Mouse (Mus musculus) neural tube, embryonic 14.5 days (tissue): ENCODE measurements around the gene Bnip1. TPM values are rescaled to one million over a fixed set of nuclear protein-coding genes. Genes with fewer than 3 reads are reported as not detected.
A peak's percentile ranks its signal among the peaks of the same experiment; 100 is the strongest.

Experiments used
- ATAC-seq: fragments of 200-750 bp; cut with Nextera tagmentation; 2 replicates; pipeline ENCODE4 v1.8.0; 2017; ENCODE audit warnings: low read depth, mild to moderate bottlenecking, moderate TSS enrichment, moderate library complexity
- H3K27ac ChIP-seq: fragments of 300-500 bp; sonication (generic); 2 replicates; pipeline ENCODE4 v1.5.1; 2014; ENCODE audit warnings: low read depth, mild to moderate bottlenecking, control low read depth, low read length, moderate library complexity, mixed read lengths
- H3K27me3 ChIP-seq: fragments of 300-500 bp; sonication (generic); 2 replicates; pipeline ENCODE4 v1.6.1; 2014; ENCODE audit warnings: low read length; ENCODE audit not compliant: control insufficient read depth, insufficient read depth
- H3K36me3 ChIP-seq: fragments of 300-500 bp; sonication (generic); 2 replicates; pipeline ENCODE4 v1.6.1; 2014; ENCODE audit warnings: low read length, mixed read lengths; ENCODE audit not compliant: control insufficient read depth, insufficient read depth
- H3K4me1 ChIP-seq: fragments of 300-500 bp; sonication (generic); 2 replicates; pipeline ENCODE4 v1.6.1; 2014; ENCODE audit warnings: low read length; ENCODE audit not compliant: control insufficient read depth, insufficient read depth
- H3K4me2 ChIP-seq: fragments of 300-500 bp; sonication (generic); 2 replicates; pipeline ENCODE4 v1.6.1; 2014; ENCODE audit warnings: mild to moderate bottlenecking, low read depth, low read length, control low read depth
- H3K4me3 ChIP-seq: fragments of 300-500 bp; sonication (generic); 2 replicates; pipeline ENCODE4 v1.5.1; 2014; ENCODE audit warnings: low read depth, low read length, control low read depth, mixed read lengths
- H3K9ac ChIP-seq: fragments of 300-500 bp; sonication (generic); replicated peaks from 2 replicates; pipeline ENCODE4 v1.6.1; 2014; ENCODE audit warnings: low read depth, mild to moderate bottlenecking, control low read depth, low read length, mixed read lengths
- H3K9me3 ChIP-seq: fragments of 300-500 bp; sonication (generic); 2 replicates; pipeline ENCODE4 v1.6.1; 2016; ENCODE audit warnings: low read length; ENCODE audit not compliant: control insufficient read depth
- WGBS: fragments of 180-500 bp; shearing (Covaris S2); extraction: QIAGEN DNeasy Blood & Tissue Kit; methylation state at CpG from one replicate; pipeline ENCODE4 v1.1.7; 2014; 5-methylcytosine and 5-hydroxymethylcytosine counted together
- polyA plus RNA-seq: library from polyadenylated mRNA; unstranded; fragments of >200 nt; fragmentation: Nextera tagmentation; extraction: Ambion mirVana; gene quantifications from 2 replicates; pipeline ENCODE4 v1.2.1, GENCODE M21; 2014

Bnip1 gene
- polyA plus RNA-seq, result 47.7 and 54.2 TPM in 2 replicates

DNA sequence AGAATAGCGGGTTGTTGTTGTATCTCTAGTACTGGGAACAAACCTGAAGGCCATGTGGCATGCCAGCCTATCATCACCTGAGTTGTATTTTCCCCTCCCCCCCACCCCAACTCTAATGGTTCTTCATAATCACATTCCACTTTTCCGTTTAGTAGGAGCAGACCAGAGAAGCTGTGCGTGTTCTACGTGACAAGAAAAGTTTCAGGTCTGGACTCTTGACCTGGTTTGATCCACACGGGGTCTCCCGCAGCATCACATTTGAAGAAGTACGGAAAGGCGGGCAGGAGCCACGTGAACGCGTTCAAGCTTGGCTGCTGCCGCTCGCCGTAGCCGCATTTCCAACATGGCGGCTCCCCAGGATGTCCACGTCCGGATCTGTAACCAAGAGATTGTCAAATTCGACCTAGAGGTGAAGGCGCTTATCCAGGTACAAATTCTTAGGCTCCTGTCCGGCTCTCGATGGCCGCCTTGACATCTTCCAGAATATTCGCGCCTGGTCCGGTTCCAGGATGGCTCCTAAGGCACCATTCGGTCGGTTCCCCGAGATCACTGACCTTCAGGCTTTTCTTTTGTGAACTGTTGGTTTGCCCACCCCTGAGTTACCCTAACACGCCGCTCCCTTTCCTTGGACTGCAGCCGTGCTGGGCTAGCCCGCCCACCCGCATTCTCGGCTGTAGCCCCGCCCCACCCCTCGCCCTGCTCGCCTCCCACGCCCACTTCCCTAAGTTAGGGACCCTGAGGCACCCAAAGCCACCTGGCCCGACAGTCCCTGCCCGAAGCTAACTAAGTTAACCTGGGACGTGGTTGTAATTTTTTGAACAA lies at the start of gene Bnip1:
Gene Bnip1 (plus strand): TSS at position 317 of the 822 bp plus-strand sequence.
- Histone ChIP-seq H3K9ac (peak within 1 kb of the TSS; percentile 72), H3K27ac (peak within 1 kb of the TSS; percentile 69), H3K27me3 (no peaks in the 10 kb centered on the region), H3K4me3 (peak within 1 kb of the TSS; percentile 71), H3K9me3 (no peaks in the 10 kb centered on the region), H3K36me3 (peaks cover 3% of the 10 kb centered on the region; the same call in 1 of the 2 replicates), H3K4me2 (peak within 1 kb of the TSS; percentile 82), H3K4me1 (peaks cover 12% of the 10 kb centered on the region)
- 1% methylated on average over 42 of the region's 42 CpGs for WGBS
- ATAC-seq, result peak; percentile 81

- H3K9me3 ChIP-seq, result no peaks in the 10 kb centered on the region
These were observed 38.3 kb upstream of the Bnip1 start for GRCm38 (mm10) chr17:26742581-26742980.

GRCm38 (mm10) chr17:26743294-26743693 lies 37.6 kb upstream of the Bnip1 start:
- no peaks in the 10 kb centered on the region for H3K4me1 ChIP-seq
- no peak for ATAC-seq
- H3K36me3 ChIP-seq, result no peaks in the 10 kb centered on the region; the same call in 1 of the 2 replicates
- H3K27ac ChIP-seq, result no peak overlapping the region
- H3K27me3 ChIP-seq, result no peaks in the 10 kb centered on the region
- WGBS, result 73% methylated on average over 1 of the region's 1 CpGs
- no peak overlapping the region for H3K9ac ChIP-seq
- no peaks in the 10 kb centered on the region for H3K9me3 ChIP-seq
- no peak overlapping the region for H3K4me3 ChIP-seq
- H3K4me2 ChIP-seq, result no peak overlapping the region

More at GRCm38 (mm10) chr17:26742581-26742980, 38.3 kb upstream of the Bnip1 start:
- no peak overlapping the region for H3K4me3 ChIP-seq
- no peak overlapping the region for H3K9ac ChIP-seq
- no peaks in the 10 kb centered on the region for H3K4me1 ChIP-seq
- no peaks in the 10 kb centered on the region for H3K27me3 ChIP-seq
- H3K4me2 ChIP-seq, result no peak overlapping the region
- 47% methylated on average over 4 of the region's 4 CpGs for WGBS
- no peak overlapping the region for H3K27ac ChIP-seq
- H3K36me3 ChIP-seq, result no peaks in the 10 kb centered on the region; the same call in 1 of the 2 replicates
- no peak for ATAC-seq

DNA sequence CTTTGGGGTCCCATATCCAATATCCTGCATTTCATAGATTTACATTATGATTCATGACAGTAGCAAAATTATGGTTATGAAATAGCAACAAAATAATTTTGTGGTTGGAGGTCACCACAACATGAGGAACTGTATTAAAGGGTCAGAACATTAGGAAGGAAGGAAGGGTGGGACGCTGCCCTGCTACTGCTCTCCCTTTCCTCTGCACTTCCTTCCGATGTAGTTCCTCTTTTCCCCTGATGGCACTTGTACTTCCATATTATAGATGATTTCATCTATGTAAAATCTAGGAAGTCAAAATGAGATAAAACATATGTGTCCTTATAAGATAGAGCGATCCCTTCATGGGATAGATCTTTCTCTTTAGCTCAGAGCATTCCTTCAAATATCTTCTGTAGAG lies 30.9 kb upstream of the Bnip1 start:
- H3K9me3 ChIP-seq, result no peaks in the 10 kb centered on the region
- 88% methylated on average over 3 of the region's 3 CpGs for WGBS
- H3K4me3 ChIP-seq, result no peak overlapping the region
- no peak overlapping the region for H3K9ac ChIP-seq
- no peak for ATAC-seq
- H3K4me2 ChIP-seq, result no peak overlapping the region
- H3K27me3 ChIP-seq, result no peaks in the 10 kb centered on the region
- H3K27ac ChIP-seq, result no peak overlapping the region
- no peaks in the 10 kb centered on the region for H3K4me1 ChIP-seq
- H3K36me3 ChIP-seq, result no peaks in the 10 kb centered on the region

GRCm38 (mm10) chr17:26752297-26752696 lies 28.6 kb upstream of the Bnip1 start:
- Histone ChIP-seq H3K27me3 (no peaks in the 10 kb centered on the region), H3K9me3 (no peaks in the 10 kb centered on the region), H3K9ac (no peak overlapping the region), H3K36me3 (no peaks in the 10 kb centered on the region), H3K27ac (no peak overlapping the region), H3K4me3 (no peak overlapping the region), H3K4me2 (no peak overlapping the region), H3K4me1 (no peaks in the 10 kb centered on the region)
- ATAC-seq, result no peak
- 90% methylated on average over 1 of the region's 1 CpGs for WGBS

DNA sequence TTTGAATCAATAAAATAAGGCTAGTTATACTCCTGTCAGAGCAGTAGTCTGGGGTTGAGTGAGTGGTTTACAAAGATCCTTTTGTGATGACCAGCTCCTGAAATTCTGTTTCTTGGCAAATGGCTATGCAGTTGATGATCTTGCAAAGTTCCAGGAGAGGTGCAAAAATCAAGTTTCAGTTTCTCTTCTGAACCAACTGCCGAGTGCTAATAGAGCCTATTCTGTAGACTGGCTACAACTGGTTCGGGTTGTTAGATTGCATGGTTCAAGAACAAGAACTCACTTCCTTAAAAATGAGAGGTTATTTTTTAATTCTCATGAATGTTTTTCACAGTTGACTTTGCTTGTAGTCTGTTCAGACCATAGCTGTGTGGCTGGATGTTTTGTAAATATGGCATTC lies 27.4 kb upstream of the Bnip1 start:
- Histone ChIP-seq H3K4me1 (no peaks in the 10 kb centered on the region), H3K4me2 (no peak overlapping the region), H3K9me3 (no peaks in the 10 kb centered on the region), H3K9ac (no peak overlapping the region), H3K36me3 (peaks cover 8% of the 10 kb centered on the region; the same call in 1 of the 2 replicates), H3K4me3 (no peak overlapping the region), H3K27me3 (no peaks in the 10 kb centered on the region), H3K27ac (no peak overlapping the region)
- WGBS, result 94% methylated on average over 2 of the region's 2 CpGs
- no peak for ATAC-seq

- Histone ChIP-seq H3K27me3 (no peaks in the 10 kb centered on the region), H3K9me3 (no peaks in the 10 kb centered on the region), H3K4me1 (no peaks in the 10 kb centered on the region), H3K27ac (no peak overlapping the region), H3K4me3 (no peak overlapping the region), H3K4me2 (no peak overlapping the region), H3K9ac (no peak overlapping the region), H3K36me3 (peaks cover 3% of the 10 kb centered on the region)
- 88% methylated on average over 5 of the region's 5 CpGs for WGBS
- ATAC-seq, result no peak
These were observed 13.6 kb upstream of the Bnip1 start for GRCm38 (mm10) chr17:26767100-26767753.

- H3K4me2 ChIP-seq, result no peak overlapping the region
- H3K9me3 ChIP-seq, result no peaks in the 10 kb centered on the region
- 78% methylated on average over 2 of the region's 2 CpGs for WGBS
- no peaks in the 10 kb centered on the region for H3K27me3 ChIP-seq
- ATAC-seq, result no peak
- no peak overlapping the region for H3K9ac ChIP-seq
- H3K36me3 ChIP-seq, result peaks cover 3% of the 10 kb centered on the region; the same call in 1 of the 2 replicates
- no peak overlapping the region for H3K27ac ChIP-seq
- H3K4me1 ChIP-seq, result no peaks in the 10 kb centered on the region
- no peak overlapping the region for H3K4me3 ChIP-seq
These were observed 13.1 kb upstream of the Bnip1 start for GRCm38 (mm10) chr17:26767754-26768124.

DNA sequence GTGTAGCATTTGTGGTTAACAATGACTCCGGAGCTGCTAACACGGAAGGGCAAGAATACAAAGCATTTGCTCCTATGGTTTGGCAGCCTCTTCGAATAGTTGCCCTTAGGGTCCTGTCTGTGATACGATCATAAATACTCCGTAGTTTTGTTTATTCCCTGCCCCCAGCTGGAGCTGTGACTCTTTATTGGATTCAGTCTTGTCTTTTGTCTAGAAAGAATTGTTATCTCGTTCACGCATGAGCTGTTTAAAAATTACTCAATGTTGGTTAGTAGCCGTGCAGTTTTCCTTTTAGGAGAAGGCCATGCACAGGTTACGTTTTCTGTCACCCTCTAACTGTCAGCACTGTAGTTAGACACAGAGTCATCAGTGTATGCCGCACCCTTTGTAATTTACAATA lies 4.7 kb upstream of the Bnip1 start:
- no peaks in the 10 kb centered on the region for H3K36me3 ChIP-seq
- H3K4me1 ChIP-seq, result peaks cover 5% of the 10 kb centered on the region; the same call in 1 of the 2 replicates
- H3K27me3 ChIP-seq, result no peaks in the 10 kb centered on the region
- no peaks in the 10 kb centered on the region for H3K9me3 ChIP-seq
- no peak overlapping the region for H3K4me3 ChIP-seq
- no peak for ATAC-seq
- H3K9ac ChIP-seq, result 0 out of 2 replicates have a peak overlapping the region, but pooled peaks have one; percentile 11
- peak overlapping the region; percentile 52 for H3K27ac ChIP-seq
- 0 out of 2 replicates have a peak overlapping the region, but pooled peaks have one; percentile 8 for H3K4me2 ChIP-seq
- 20% methylated on average over 10 of the region's 10 CpGs for WGBS
